Mouse (Mus musculus) limb, embryonic 14.5 days (tissue): ENCODE data around the gene Gfi1b. TPM values are rescaled to one million over a fixed set of nuclear protein-coding genes. Genes with fewer than 3 reads are reported as not detected.
A peak's percentile ranks its signal among the peaks of the same experiment; 100 is the strongest.

Experiments
- ATAC-seq: fragments of 200-750 bp; cut with Nextera tagmentation; 2 replicates; pipeline ENCODE4 v1.8.0; 2017; ENCODE audit warnings: low read depth, moderate number of reproducible peaks, moderate TSS enrichment; ENCODE audit not compliant: low FRiP score
- DNase-seq: peaks from one replicate; pipeline ENCODE4 v3.0.0-alpha.2; 2015; ENCODE audit warnings: low spot score
- H3K27ac ChIP-seq: fragments of 300-500 bp; sonication (generic); replicated peaks from 2 replicates; pipeline ENCODE4 v1.5.1; 2014; ENCODE audit warnings: low read depth, mild to moderate bottlenecking, low read length, moderate library complexity, mixed read lengths
- H3K27me3 ChIP-seq: fragments of 300-500 bp; sonication (generic); 2 replicates; pipeline ENCODE4 v1.6.1; 2014; ENCODE audit warnings: low read length, mixed read lengths; ENCODE audit not compliant: control insufficient read depth, insufficient read depth
- H3K36me3 ChIP-seq: fragments of 300-500 bp; sonication (generic); 2 replicates; pipeline ENCODE4 v1.6.1; 2014; ENCODE audit warnings: mild to moderate bottlenecking, low read length, moderate library complexity, mixed read lengths; ENCODE audit not compliant: control insufficient read depth, insufficient read depth
- H3K4me1 ChIP-seq: fragments of 300-500 bp; sonication (generic); 2 replicates; pipeline ENCODE4 v1.6.1; 2014; ENCODE audit warnings: antibody characterized with exemption, low read length, mixed read lengths; ENCODE audit not compliant: control insufficient read depth, insufficient read depth
- H3K4me2 ChIP-seq: fragments of 300-500 bp; sonication (generic); replicated peaks from 2 replicates; pipeline ENCODE4 v1.6.1; 2014; ENCODE audit warnings: low read depth, mild to moderate bottlenecking, low read length, moderate library complexity; ENCODE audit not compliant: severe bottlenecking
- H3K4me3 ChIP-seq: fragments of 300-500 bp; sonication (generic); replicated peaks from 2 replicates; pipeline ENCODE4 v1.5.1; 2014; ENCODE audit warnings: low read length
- H3K9ac ChIP-seq: fragments of 300-500 bp; sonication (generic); 2 replicates; pipeline ENCODE4 v1.6.1; 2014; ENCODE audit warnings: mild to moderate bottlenecking, low read depth, low read length, moderate library complexity; ENCODE audit not compliant: severe bottlenecking
- H3K9me3 ChIP-seq: fragments of 300-500 bp; sonication (generic); 2 replicates; pipeline ENCODE4 v1.6.1; 2016; ENCODE audit warnings: low read length; ENCODE audit not compliant: control insufficient read depth
- POLR2A ChIP-seq: fragments of 200-500 bp; IDR thresholded peaks from 2 replicates; pipeline ENCODE4 v1.8.0; 2012; ENCODE audit warnings: inconsistent platforms, mild to moderate bottlenecking, moderate library complexity, borderline replicate concordance; ENCODE audit not compliant: insufficient read depth, insufficient read length; ENCODE audit errors: extremely low read depth
- WGBS: fragments of 180-500 bp; shearing (Covaris S2); extraction: QIAGEN DNeasy Blood & Tissue Kit; methylation state at CpG from one replicate; pipeline ENCODE4 v1.1.7; 2014; 5-methylcytosine and 5-hydroxymethylcytosine counted together
- polyA plus RNA-seq, 2 experiments: library from polyadenylated mRNA; depleted of rRNA in 1 of 2; stranded (reverse) in 1 of 2; unstranded in 1 of 2; fragments of >200 nt; fragmentation: Nextera tagmentation in 1 of 2; extraction: Ambion mirVana in 1 of 2; gene quantifications; 2 replicates each; pipeline versions ENCODE4 v1.2.1 to v1.2.3; 2012 to 2014

Gfi1b gene
- polyA plus RNA-seq, 2 experiments = 0.29 to 0.33 TPM

DNA sequence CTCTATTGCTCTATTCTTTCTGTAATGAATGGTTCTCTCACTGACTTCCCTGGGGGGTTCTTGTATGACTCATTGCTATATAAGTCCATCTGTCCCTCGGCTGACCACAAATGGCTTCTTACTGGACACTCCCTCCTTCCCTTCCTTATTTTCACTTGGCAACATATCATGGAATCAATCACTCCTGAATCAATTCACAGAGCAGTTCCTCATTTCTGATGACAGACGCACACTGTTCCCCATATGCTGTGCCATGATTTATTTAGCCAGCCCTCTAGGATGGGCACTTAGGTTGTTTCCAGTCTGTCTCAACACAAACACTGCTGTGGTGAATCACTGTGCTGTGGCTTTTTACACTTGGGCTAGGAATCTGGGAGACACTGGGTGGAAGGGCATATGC lies 30.3 kb downstream of the Gfi1b start:
- 73% methylated on average over 2 of the region's 2 CpGs for WGBS
- Histone ChIP-seq H3K27me3 (no peaks in the 10 kb centered on the region), H3K4me1 (no peaks in the 10 kb centered on the region), H3K36me3 (no peaks in the 10 kb centered on the region), H3K4me3 (no peak overlapping the region), H3K9ac (no peak overlapping the region), H3K9me3 (no peaks in the 10 kb centered on the region), H3K4me2 (no peak overlapping the region), H3K27ac (no peak overlapping the region)
- DNase-seq = no peak
- TF ChIP-seq POLR2A = no peak
- no peak for ATAC-seq

DNA sequence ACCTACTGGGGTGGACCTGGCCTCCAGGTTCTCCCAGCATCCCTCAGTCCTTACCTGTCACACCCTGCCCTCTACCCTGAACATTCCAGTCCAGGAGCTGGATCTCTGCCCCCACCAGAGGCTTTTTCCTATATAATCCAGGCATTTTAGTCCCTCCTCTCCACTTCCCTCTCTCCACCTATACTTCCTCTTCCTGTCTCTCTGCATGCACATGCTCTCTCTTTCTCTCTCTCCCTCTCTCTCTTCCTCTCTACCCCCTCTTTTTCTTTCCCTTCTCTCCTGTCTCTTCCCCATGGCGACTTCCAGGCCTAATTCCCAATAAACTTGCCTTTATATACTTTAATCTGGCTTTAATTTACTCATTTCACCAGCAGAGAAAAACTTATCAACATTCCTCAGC lies 33.2 kb downstream of the Gfi1b start:
- Histone ChIP-seq H3K4me3 (no peak overlapping the region), H3K9me3 (no peaks in the 10 kb centered on the region), H3K27ac (no peak overlapping the region), H3K36me3 (no peaks in the 10 kb centered on the region), H3K4me1 (no peaks in the 10 kb centered on the region), H3K27me3 (no peaks in the 10 kb centered on the region), H3K9ac (no peak overlapping the region), H3K4me2 (no peak overlapping the region)
- no peak for DNase-seq
- TF ChIP-seq POLR2A = no peak
- no peak for ATAC-seq
- WGBS = 31% methylated on average over 1 of the region's 1 CpGs

- no peak for TF ChIP-seq POLR2A
- ATAC-seq (no peak), DNase-seq (no peak)
- Histone ChIP-seq H3K36me3 (peaks cover 6% of the 10 kb centered on the region; the same call in 1 of the 2 replicates), H3K9ac (no peak overlapping the region), H3K4me2 (no peak overlapping the region), H3K9me3 (no peaks in the 10 kb centered on the region), H3K4me3 (no peak overlapping the region), H3K27me3 (no peaks in the 10 kb centered on the region), H3K27ac (no peak overlapping the region), H3K4me1 (peaks cover 7% of the 10 kb centered on the region; the same call in 1 of the 2 replicates)
- WGBS = 41% methylated on average over 2 of the region's 2 CpGs
Measured at GRCm38 (mm10) chr2:28585730-28586129, 36.1 kb downstream of the Gfi1b start.

DNA sequence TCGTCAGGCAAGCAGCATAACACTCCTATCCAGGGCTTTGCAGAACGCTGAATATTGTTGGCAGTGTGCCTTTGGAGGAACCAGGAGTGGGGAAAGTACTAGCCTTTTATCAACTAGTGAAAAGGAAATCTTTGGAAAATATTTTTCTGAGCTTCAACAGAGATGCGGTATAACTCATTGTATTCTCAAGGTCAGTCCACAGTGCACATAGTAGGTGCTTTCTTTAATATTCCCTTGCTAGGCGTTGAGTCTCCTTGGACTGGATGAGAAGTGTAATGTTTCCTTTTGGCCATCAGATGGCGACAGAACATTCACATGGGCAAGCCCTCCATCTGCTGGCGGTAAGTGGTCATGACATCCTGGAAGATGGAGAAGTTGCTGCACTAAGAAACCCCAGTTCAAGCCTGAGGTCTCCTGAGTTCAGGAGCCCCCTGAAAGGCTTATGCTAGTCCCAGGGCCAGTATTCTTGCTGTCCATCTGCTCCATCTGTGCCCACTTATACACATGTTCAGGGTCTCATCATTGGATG lies 36.7 kb downstream of the Gfi1b start:
- H3K27ac ChIP-seq = no peak overlapping the region

DNA sequence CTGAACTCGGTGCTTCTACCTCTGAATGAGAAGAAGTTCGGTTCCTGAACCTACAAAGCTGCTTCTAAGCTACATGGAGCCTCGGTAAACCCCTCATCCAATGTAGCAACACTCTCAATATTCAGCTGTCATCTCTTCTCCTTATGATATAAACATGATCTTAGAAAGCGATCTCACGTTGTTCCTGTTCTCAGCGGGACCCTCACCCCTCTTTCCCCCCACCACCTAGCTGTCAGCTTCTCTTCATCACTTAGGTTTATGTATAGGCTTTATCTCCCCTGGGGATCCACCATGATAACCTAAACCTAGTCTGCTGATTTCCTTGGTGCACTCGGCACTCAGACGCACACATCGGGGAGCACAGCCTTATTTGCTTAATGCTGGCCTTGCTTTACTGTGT lies 38.1 kb downstream of the Gfi1b start, which contains the start of gene Gtf3c5:
Gtf3c5 (minus strand) TSS at position 101 of the 400 bp plus-strand sequence.
- no peak for TF ChIP-seq POLR2A
- ATAC-seq (no peak), DNase-seq (no peak)
- H3K9me3 ChIP-seq = no peaks in the 10 kb centered on the region
- peak within 1 kb of the TSS; percentile 69 for H3K4me3 ChIP-seq
- H3K36me3 ChIP-seq = peaks cover 18% of the 10 kb centered on the region
- peak within 1 kb of the TSS; percentile 57 for H3K4me2 ChIP-seq
- peaks cover 7% of the 10 kb centered on the region; the same call in 1 of the 2 replicates for H3K4me1 ChIP-seq
- 73% methylated on average over 9 of the region's 9 CpGs for WGBS
- peak within 1 kb of the TSS; percentile 76 for H3K9ac ChIP-seq
- no peaks in the 10 kb centered on the region for H3K27me3 ChIP-seq
- H3K27ac ChIP-seq = peak within 1 kb of the TSS; percentile 90

More for the DNA sequence above, 36.7 kb downstream of the Gfi1b start:
- no peaks in the 10 kb centered on the region for H3K27me3 ChIP-seq
- DNase-seq (peak; percentile 72), ATAC-seq (no peak)
- H3K4me2 ChIP-seq = no peak overlapping the region
- H3K36me3 ChIP-seq = peaks cover 8% of the 10 kb centered on the region; the same call in 1 of the 2 replicates
- no peaks in the 10 kb centered on the region for H3K9me3 ChIP-seq
- no peak overlapping the region for H3K4me3 ChIP-seq
- peaks cover 7% of the 10 kb centered on the region; the same call in 1 of the 2 replicates for H3K4me1 ChIP-seq
- H3K9ac ChIP-seq = no peak overlapping the region
- peak; percentile 61; the same call in 1 of the 2 replicates for TF ChIP-seq POLR2A
- WGBS = 20% methylated on average over 6 of the region's 6 CpGs
